Mouse (Mus musculus): ENCODE results near the gene Sytl3.

GRCm38 (mm10) chr17:6636861-6637260 lies 22.0 kb upstream of the Sytl3 start:
- TF ChIP-seq POLR2A (IDR thresholded peaks at IDR 0.05; ENCODE audit: borderline replicate concordance, extremely low read depth, insufficient read depth, insufficient read length, poor library complexity, severe bottlenecking) (no peak), CTCF (IDR thresholded peaks at IDR 0.05; ENCODE audit: borderline replicate concordance, extremely low read depth, insufficient read depth, insufficient read length) (no peak)

Measured in brain, embryonic 14.5 days (tissue).